Mouse (Mus musculus) hindbrain, embryonic 12.5 days (tissue): ENCODE results near the gene Scamp3. TPM values are rescaled to one million over a fixed set of nuclear protein-coding genes. Genes with fewer than 3 reads are reported as not detected.

ENCODE experiments used
- ATAC-seq: fragments of 200-750 bp; cut with Nextera tagmentation; 2 replicates; pipeline ENCODE4 v1.8.0; 2017; ENCODE audit warnings: moderate TSS enrichment; ENCODE audit not compliant: low FRiP score
- H3K27ac ChIP-seq: fragments of 300-500 bp; sonication (generic); 2 replicates; pipeline ENCODE4 v1.5.1; 2016; ENCODE audit warnings: mild to moderate bottlenecking
- H3K27me3 ChIP-seq: fragments of 300-500 bp; sonication (generic); 2 replicates; pipeline ENCODE4 v1.6.1; 2016; ENCODE audit warnings: mild to moderate bottlenecking
- H3K36me3 ChIP-seq: fragments of 300-500 bp; sonication (generic); 2 replicates; pipeline ENCODE4 v1.6.1; 2016; ENCODE audit warnings: mild to moderate bottlenecking
- H3K4me1 ChIP-seq: fragments of 300-500 bp; sonication (generic); 2 replicates; pipeline ENCODE4 v1.6.1; 2016
- H3K4me2 ChIP-seq: fragments of 300-500 bp; sonication (generic); replicated peaks from 2 replicates; pipeline ENCODE4 v1.6.1; 2016; ENCODE audit warnings: mild to moderate bottlenecking
- H3K4me3 ChIP-seq: fragments of 300-500 bp; sonication (generic); 2 replicates; pipeline ENCODE4 v1.5.1; 2016; ENCODE audit warnings: mild to moderate bottlenecking
- H3K9ac ChIP-seq: fragments of 300-500 bp; sonication (generic); 2 replicates; pipeline ENCODE4 v1.6.1; 2016; ENCODE audit warnings: mild to moderate bottlenecking, moderate library complexity
- H3K9me3 ChIP-seq: fragments of 300-500 bp; sonication (generic); replicated peaks from 2 replicates; pipeline ENCODE4 v1.6.1; 2016; ENCODE audit warnings: mild to moderate bottlenecking
- WGBS: fragments of 180-500 bp; shearing (Covaris S2); methylation state at CpG from one replicate; pipeline ENCODE4 v1.1.7; 2016; 5-methylcytosine and 5-hydroxymethylcytosine counted together
- polyA plus RNA-seq: library from polyadenylated mRNA; unstranded; fragments of >200 nt; fragmentation: Nextera tagmentation; extraction: Ambion mirVana; gene quantifications from 2 replicates; pipeline ENCODE4 v1.2.1, GENCODE M21; 2016

Scamp3 gene
- polyA plus RNA-seq, 1 experiment from 2014 or later: 105 TPM

GRCm38 (mm10) chr3:89164506-89165267 is 12.6 kb upstream of the Scamp3 start, which contains the start of gene Clk2:
Gene Clk2, plus strand, starts transcription at chr3:89164795.
- H3K4me2 ChIP-seq: peak within 1 kb of the TSS; percentile 58
- peak within 1 kb of the TSS; percentile 96 for H3K27ac ChIP-seq
- 1% methylated on average over 78 of the region's 79 CpGs for WGBS

GRCm38 (mm10) chr3:89165268-89165870 is 11.9 kb upstream of the Scamp3 start:
- WGBS: 30% methylated on average over 12 of the region's 12 CpGs
- ATAC-seq: no peak
- Histone ChIP-seq H3K9ac (peak overlapping the region; percentile 98), H3K9me3 (no peaks in the 10 kb centered on the region), H3K4me2 (peak overlapping the region; percentile 58), H3K27me3 (no peaks in the 10 kb centered on the region), H3K27ac (peak overlapping the region; percentile 96), H3K36me3 (peaks cover 36% of the 10 kb centered on the region), H3K4me1 (peaks cover 26% of the 10 kb centered on the region), H3K4me3 (peak overlapping the region; percentile 92)

More at GRCm38 (mm10) chr3:89164506-89165267, 12.6 kb upstream of the Scamp3 start, which contains the start of gene Clk2:
- peaks cover 31% of the 10 kb centered on the region for H3K4me1 ChIP-seq
- H3K36me3 ChIP-seq: peaks cover 29% of the 10 kb centered on the region
- H3K4me3 ChIP-seq: peak within 1 kb of the TSS; percentile 92
- no peaks in the 10 kb centered on the region for H3K9me3 ChIP-seq
- peak; percentile 92 for ATAC-seq
- H3K27me3 ChIP-seq: no peaks in the 10 kb centered on the region
- peak within 1 kb of the TSS; percentile 98 for H3K9ac ChIP-seq

- 94% methylated on average over 19 of the region's 19 CpGs for WGBS
- H3K4me3 ChIP-seq: no peak overlapping the region
- H3K36me3 ChIP-seq: peaks cover 50% of the 10 kb centered on the region
- H3K9me3 ChIP-seq: no peaks in the 10 kb centered on the region
- no peak overlapping the region; the same call in 1 of the 2 replicates for H3K9ac ChIP-seq
- H3K27ac ChIP-seq: no peak overlapping the region
- H3K4me1 ChIP-seq: peaks cover 25% of the 10 kb centered on the region
- no peak for ATAC-seq
- H3K4me2 ChIP-seq: no peak overlapping the region
- no peaks in the 10 kb centered on the region for H3K27me3 ChIP-seq
Observed at GRCm38 (mm10) chr3:89166945-89167344, 10.3 kb upstream of the Scamp3 start.

GRCm38 (mm10) chr3:89174844-89175243 is 2.4 kb upstream of the Scamp3 start:
- H3K4me1 ChIP-seq: peaks cover 14% of the 10 kb centered on the region
- H3K4me3 ChIP-seq: no peak overlapping the region
- H3K9me3 ChIP-seq: no peaks in the 10 kb centered on the region
- ATAC-seq: no peak
- H3K4me2 ChIP-seq: no peak overlapping the region
- H3K27me3 ChIP-seq: no peaks in the 10 kb centered on the region
- 90% methylated on average over 11 of the region's 11 CpGs for WGBS
- no peak overlapping the region for H3K27ac ChIP-seq
- H3K9ac ChIP-seq: no peak overlapping the region
- H3K36me3 ChIP-seq: peaks cover 78% of the 10 kb centered on the region

GRCm38 (mm10) chr3:89175544-89175943 is 1.7 kb upstream of the Scamp3 start:
- Histone ChIP-seq H3K9me3 (no peaks in the 10 kb centered on the region), H3K27me3 (no peaks in the 10 kb centered on the region), H3K4me1 (peaks cover 14% of the 10 kb centered on the region), H3K4me2 (no peak overlapping the region), H3K36me3 (peaks cover 78% of the 10 kb centered on the region), H3K9ac (no peak overlapping the region), H3K27ac (no peak overlapping the region), H3K4me3 (no peak overlapping the region)
- 91% methylated on average over 10 of the region's 10 CpGs for WGBS
- no peak for ATAC-seq

GRCm38 (mm10) chr3:89176421-89176820 is 852 bp upstream of the Scamp3 start:
- ATAC-seq: no peak
- WGBS: 86% methylated on average over 7 of the region's 7 CpGs
- peaks cover 79% of the 10 kb centered on the region for H3K36me3 ChIP-seq

GRCm38 (mm10) chr3:89178107-89178385 is 773 bp downstream of the Scamp3 start:
- Histone ChIP-seq H3K4me3 (peak overlapping the region; percentile 67), H3K9ac (peak overlapping the region; percentile 73), H3K27ac (peak overlapping the region; percentile 82), H3K36me3 (peaks cover 75% of the 10 kb centered on the region), H3K4me2 (peak overlapping the region; percentile 82), H3K4me1 (peaks cover 14% of the 10 kb centered on the region), H3K9me3 (no peaks in the 10 kb centered on the region), H3K27me3 (no peaks in the 10 kb centered on the region)
- WGBS: 10% methylated on average over 6 of the region's 6 CpGs
- no peak for ATAC-seq

More at GRCm38 (mm10) chr3:89176421-89176820, 852 bp upstream of the Scamp3 start:
- H3K9ac ChIP-seq: no peak overlapping the region
- peaks cover 14% of the 10 kb centered on the region for H3K4me1 ChIP-seq
- no peak overlapping the region for H3K4me2 ChIP-seq
- H3K9me3 ChIP-seq: no peaks in the 10 kb centered on the region
- no peak overlapping the region for H3K27ac ChIP-seq
- H3K4me3 ChIP-seq: no peak overlapping the region
- H3K27me3 ChIP-seq: no peaks in the 10 kb centered on the region

GRCm38 (mm10) chr3:89179056-89179455 is 1.8 kb downstream of the Scamp3 start:
- Histone ChIP-seq H3K9ac (0 out of 2 replicates have a peak overlapping the region, but pooled peaks have one; percentile 28), H3K9me3 (no peaks in the 10 kb centered on the region), H3K36me3 (peaks cover 64% of the 10 kb centered on the region), H3K27ac (no peak overlapping the region), H3K4me2 (peak overlapping the region; percentile 82; the same call in 1 of the 2 replicates), H3K4me1 (peaks cover 22% of the 10 kb centered on the region), H3K4me3 (0 out of 2 replicates have a peak overlapping the region, but pooled peaks have one; percentile 67), H3K27me3 (no peaks in the 10 kb centered on the region)
- 93% methylated on average over 11 of the region's 11 CpGs for WGBS
- no peak for ATAC-seq

- H3K9me3 ChIP-seq: no peaks in the 10 kb centered on the region
- no peak for ATAC-seq
- H3K27me3 ChIP-seq: peaks cover under 1% of the 10 kb centered on the region; the same call in 1 of the 2 replicates
- no peak overlapping the region for H3K4me3 ChIP-seq
- H3K27ac ChIP-seq: 0 out of 2 replicates have a peak overlapping the region, but pooled peaks have one; percentile 23
- peaks cover 42% of the 10 kb centered on the region for H3K4me1 ChIP-seq
- H3K4me2 ChIP-seq: no peak overlapping the region
- 94% methylated on average over 26 of the region's 27 CpGs for WGBS
- H3K9ac ChIP-seq: 0 out of 2 replicates have a peak overlapping the region, but pooled peaks have one; percentile 23
- peaks cover 39% of the 10 kb centered on the region for H3K36me3 ChIP-seq
Observed at GRCm38 (mm10) chr3:89181749-89182500, 4.7 kb downstream of the Scamp3 start.

- Histone ChIP-seq H3K9ac (no peak overlapping the region), H3K36me3 (peaks cover 41% of the 10 kb centered on the region), H3K9me3 (no peaks in the 10 kb centered on the region), H3K27me3 (peaks cover 3% of the 10 kb centered on the region; the same call in 1 of the 2 replicates), H3K4me2 (peak overlapping the region; percentile 95), H3K4me3 (peak overlapping the region; percentile 62; the same call in 1 of the 2 replicates), H3K4me1 (peaks cover 45% of the 10 kb centered on the region), H3K27ac (peak overlapping the region; percentile 23; the same call in 1 of the 2 replicates)
- ATAC-seq: peak; percentile 39
- WGBS: 50% methylated on average over 7 of the region's 7 CpGs
Observed at GRCm38 (mm10) chr3:89182531-89183057, 5.3 kb downstream of the Scamp3 start.

- peak within 1 kb of the TSS; percentile 95 for H3K4me2 ChIP-seq
- H3K9ac ChIP-seq: peak within 1 kb of the TSS; percentile 91
- peak within 1 kb of the TSS; percentile 91 for H3K27ac ChIP-seq
- peaks cover 46% of the 10 kb centered on the region for H3K36me3 ChIP-seq
- peaks cover 3% of the 10 kb centered on the region; the same call in 1 of the 2 replicates for H3K27me3 ChIP-seq
- H3K4me1 ChIP-seq: peaks cover 40% of the 10 kb centered on the region
- 5% methylated on average over 39 of the region's 39 CpGs for WGBS
- H3K4me3 ChIP-seq: peak within 1 kb of the TSS; percentile 62
- H3K9me3 ChIP-seq: no peaks in the 10 kb centered on the region
- ATAC-seq: peak; percentile 94
Observed at GRCm38 (mm10) chr3:89183058-89183958, 6.0 kb downstream of the Scamp3 start, which contains the start of gene Fam189b. Gene Fam189b, plus strand, starts transcription at chr3:89183143.
